21 mouse cellular contexts compared by ENCODE assay signal in genomic region chr2:173620645-173621044, GRCm38 (mm10). TPM values are rescaled to one million over a fixed set of nuclear protein-coding genes. Genes with fewer than 3 reads are reported as not detected.
DNase-seq lines count a peak whose midpoint lies in the region; ATAC-seq and TF ChIP-seq lines count a peak whose summit lies in the region.
"Had no signal": no experiment of that assay in that cellular context is flagged by ENCODE, and none has a peak within 500 bp of the region (broad histone marks: within the 10 kb centered on the region; RNA-seq: fewer than 3 reads in every experiment).

No protein-coding gene starts in this region.

- no peak for DNase-seq in midbrain, embryonic 11.5 days (ENCODE audit: low spot score, missing footprints)
- no peak for DNase-seq in midbrain, embryonic 14.5 days
- DNase-seq in right cerebral cortex, adult 18-20 months, result no peak
- DNase-seq: adrenal gland, postnatal 10 days; cerebellum, adult 9-10 months; embryo, embryonic 11 days; gastrocnemius, postnatal 36 days; kidney, postnatal 10 days had no signal

- no peaks in the 10 kb centered on the region for H3K27me3 ChIP-seq in intestine, postnatal 0 days (replicated peaks; ENCODE audit: control insufficient read depth, insufficient read depth, low read length)
- H3K27me3 ChIP-seq in intestine, embryonic 15.5 days (replicated peaks), result no peaks in the 10 kb centered on the region
- H3K27me3 ChIP-seq in midbrain, embryonic 11.5 days (ENCODE audit: control insufficient read depth, insufficient read depth, low read length), result no peaks in the 10 kb centered on the region
- H3K27me3 ChIP-seq in midbrain, embryonic 14.5 days (ENCODE audit: control insufficient read depth, insufficient read depth, low read length), result no peaks in the 10 kb centered on the region
- H3K27me3 ChIP-seq: hindbrain, embryonic 15.5 days; midbrain, embryonic 15.5 days had no signal

- H3K4me1 ChIP-seq in intestine, postnatal 0 days (replicated peaks; ENCODE audit: control insufficient read depth, insufficient read depth, low read length), result no peaks in the 10 kb centered on the region
- 0 out of 2 replicates have a peak, but pooled peaks cover 3% of the 10 kb centered on the region for H3K4me1 ChIP-seq in intestine, embryonic 15.5 days (replicated peaks)
- H3K4me1 ChIP-seq in midbrain, embryonic 11.5 days (ENCODE audit: control insufficient read depth, insufficient read depth, low read length), result no peaks in the 10 kb centered on the region
- peaks cover 5% of the 10 kb centered on the region; the same call in 1 of the 2 replicates for H3K4me1 ChIP-seq in midbrain, embryonic 14.5 days (ENCODE audit: control insufficient read depth, insufficient read depth, low read length)

- H3K4me2 ChIP-seq in intestine, postnatal 0 days (replicated peaks; ENCODE audit: low read depth), result no peak overlapping the region
- no peak overlapping the region for H3K4me2 ChIP-seq in intestine, embryonic 15.5 days (replicated peaks)
- H3K4me2 ChIP-seq in midbrain, embryonic 11.5 days, result no peak overlapping the region
- H3K4me2 ChIP-seq in midbrain, embryonic 14.5 days (ENCODE audit: low read length), result no peak overlapping the region
- H3K4me2 ChIP-seq: hindbrain, embryonic 15.5 days; midbrain, embryonic 15.5 days had no signal

- H3K9ac ChIP-seq in intestine, postnatal 0 days (ENCODE audit: low read depth, low read length), result no peak overlapping the region
- no peak overlapping the region for H3K9ac ChIP-seq in intestine, embryonic 15.5 days
- no peak overlapping the region for H3K9ac ChIP-seq in midbrain, embryonic 11.5 days (ENCODE audit: low read length)
- H3K9ac ChIP-seq in midbrain, embryonic 14.5 days (replicated peaks; ENCODE audit: low read length), result no peak overlapping the region
- H3K9ac ChIP-seq: hindbrain, embryonic 15.5 days; midbrain, embryonic 15.5 days had no signal

- no peaks in the 10 kb centered on the region for H3K36me3 ChIP-seq in intestine, postnatal 0 days (ENCODE audit: control insufficient read depth, insufficient read depth)
- no peaks in the 10 kb centered on the region for H3K36me3 ChIP-seq in intestine, embryonic 15.5 days
- no peaks in the 10 kb centered on the region for H3K36me3 ChIP-seq in midbrain, embryonic 11.5 days (ENCODE audit: control insufficient read depth, insufficient read depth, low read length)
- H3K36me3 ChIP-seq in midbrain, embryonic 14.5 days (ENCODE audit: control insufficient read depth, insufficient read depth, low read length), result no peaks in the 10 kb centered on the region
- H3K36me3 ChIP-seq: hindbrain, embryonic 15.5 days; limb, embryonic 10.5 days; midbrain, embryonic 15.5 days had no signal

- no peak overlapping the region for H3K27ac ChIP-seq in intestine, postnatal 0 days (ENCODE audit: low read depth, low read length)
- no peak overlapping the region for H3K27ac ChIP-seq in intestine, embryonic 15.5 days
- H3K27ac ChIP-seq in midbrain, embryonic 11.5 days (ENCODE audit: low read depth, low read length), result no peak overlapping the region
- no peak overlapping the region for H3K27ac ChIP-seq in midbrain, embryonic 14.5 days (replicated peaks; ENCODE audit: low read depth, low read length)
- H3K27ac ChIP-seq: hindbrain, embryonic 15.5 days; limb, embryonic 10.5 days; midbrain, embryonic 15.5 days had no signal

- 97% methylated on average over 4 of the region's 4 CpGs for WGBS in intestine, postnatal 0 days
- 97% methylated on average over 4 of the region's 4 CpGs for WGBS in intestine, embryonic 15.5 days
- WGBS in midbrain, embryonic 11.5 days, result 90% methylated on average over 4 of the region's 4 CpGs
- 94% methylated on average over 4 of the region's 4 CpGs for WGBS in midbrain, embryonic 14.5 days

- peak; percentile 66 for TF ChIP-seq CTCF in intestine, postnatal 0 days (IDR thresholded peaks at IDR 0.05; ENCODE audit: low read depth)

- H3K4me3 ChIP-seq in intestine, postnatal 0 days (ENCODE audit: low read depth, low read length), result no peak overlapping the region
- no peak overlapping the region for H3K4me3 ChIP-seq in intestine, embryonic 15.5 days (replicated peaks)
- no peak overlapping the region for H3K4me3 ChIP-seq in midbrain, embryonic 11.5 days (ENCODE audit: low read depth, low read length)
- no peak overlapping the region for H3K4me3 ChIP-seq in midbrain, embryonic 14.5 days (replicated peaks; ENCODE audit: low read depth, low read length)
- H3K4me3 ChIP-seq: erythroblast, embryonic 14.5 days; hindbrain, embryonic 15.5 days; limb, embryonic 10.5 days; midbrain, embryonic 15.5 days had no signal

- no peak for ATAC-seq in intestine, postnatal 0 days
- no peak for ATAC-seq in intestine, embryonic 15.5 days
- ATAC-seq in midbrain, embryonic 11.5 days (ENCODE audit: low FRiP score), result 0 out of 2 replicates have a peak, but pooled peaks have one; percentile 33
- ATAC-seq in midbrain, embryonic 14.5 days (ENCODE audit: low FRiP score, low TSS enrichment), result no peak
- ATAC-seq in common myeloid progenitor, adult 5-6 weeks (replicated peaks; ENCODE audit: low read depth, poor library complexity, severe bottlenecking), result peak; percentile 54; the same call in 1 of the 2 replicates
- ATAC-seq in erythroid progenitor cell, adult 5-6 weeks (replicated peaks; ENCODE audit: low FRiP score, poor library complexity, severe bottlenecking), result no peak
- ATAC-seq: midbrain, embryonic 15.5 days had no signal

- H3K9me3 ChIP-seq in intestine, postnatal 0 days (ENCODE audit: control insufficient read depth), result no peaks in the 10 kb centered on the region
- no peaks in the 10 kb centered on the region for H3K9me3 ChIP-seq in intestine, embryonic 15.5 days
- no peaks in the 10 kb centered on the region for H3K9me3 ChIP-seq in midbrain, embryonic 11.5 days (ENCODE audit: control insufficient read depth, low read length)
- H3K9me3 ChIP-seq in midbrain, embryonic 14.5 days (ENCODE audit: control insufficient read depth, low read length), result no peaks in the 10 kb centered on the region
- H3K9me3 ChIP-seq: hindbrain, embryonic 15.5 days; limb, embryonic 10.5 days; midbrain, embryonic 15.5 days had no signal

RNA-seq across cellular contexts. Expression of gene Rab22a, which starts 38.9 kb away (rescaled TPM):
- polyA plus RNA-seq in intestine, postnatal 0 days (2015; fragmentation: Nextera tagmentation; extraction: Ambion mirVana), result 42.0 and 42.1 TPM in 2 replicates
- polyA plus RNA-seq in intestine, embryonic 15.5 days (2015; fragmentation: Nextera tagmentation; extraction: Ambion mirVana), result 31.8 and 33.6 TPM in 2 replicates
- polyA plus RNA-seq in midbrain, embryonic 11.5 days (2014; fragmentation: Nextera tagmentation; extraction: Ambion mirVana), result 37.3 and 38.2 TPM in 2 replicates
- 28.4 and 36.9 TPM in 2 replicates for polyA plus RNA-seq in midbrain, embryonic 14.5 days (2014; fragmentation: Nextera tagmentation; extraction: Ambion mirVana)
- total RNA-seq in common myeloid progenitor, adult 5-6 weeks (2017), result 8.4 and 8.8 TPM in 2 replicates
- 10.1 and 15.9 TPM in 2 replicates for total RNA-seq in erythroid progenitor cell, adult 5-6 weeks (2015; ENCODE audit: low replicate concordance)
- total RNA-seq in erythroid progenitor cell, adult 5-6 weeks (2017; ENCODE audit: low replicate concordance), result 7.1 and 9.9 TPM in 2 replicates

RNA-seq across cellular contexts. Expression of gene Ankrd60, which starts 42.5 kb away (rescaled TPM):
- polyA plus RNA-seq in intestine, postnatal 0 days (2015; fragmentation: Nextera tagmentation; extraction: Ambion mirVana), result not detected in 2 replicates
- not detected in 2 replicates for polyA plus RNA-seq in intestine, embryonic 15.5 days (2015; fragmentation: Nextera tagmentation; extraction: Ambion mirVana)
- polyA plus RNA-seq in midbrain, embryonic 11.5 days (2014; fragmentation: Nextera tagmentation; extraction: Ambion mirVana), result not detected in 2 replicates
- polyA plus RNA-seq in midbrain, embryonic 14.5 days (2014; fragmentation: Nextera tagmentation; extraction: Ambion mirVana), result not detected in 2 replicates
- not detected in 2 replicates for total RNA-seq in common myeloid progenitor, adult 5-6 weeks (2017)
- total RNA-seq in erythroid progenitor cell, adult 5-6 weeks (2015; ENCODE audit: low replicate concordance), result not detected in 2 replicates
- total RNA-seq in erythroid progenitor cell, adult 5-6 weeks (2017; ENCODE audit: low replicate concordance), result not detected in 2 replicates
- total RNA-seq: adrenal gland, postnatal 10 days; ES-E14; gastrocnemius, postnatal 36 days; layer of hippocampus, postnatal 10 days had no signal
- polyA plus RNA-seq: erythroblast, embryonic 14.5 days; heart, embryonic 16.5 days; hindbrain, embryonic 15.5 days; limb, embryonic 10.5 days; lung, embryonic 16.5 days; midbrain, embryonic 15.5 days; neural tube, embryonic 11.5 days had no signal

Comparison
In these comparisons a context has a peak if more than half of its experiments do, and no peak if none do; other contexts are left out.
1. ATAC-seq: peak in midbrain, embryonic 11.5 days (single experiment) and common myeloid progenitor, adult 5-6 weeks (single experiment); none in intestine, postnatal 0 days (single experiment), intestine, embryonic 15.5 days (single experiment), midbrain, embryonic 14.5 days (single experiment) and erythroid progenitor cell, adult 5-6 weeks (single experiment).